Mouse (Mus musculus): ENCODE data around the gene Bsph1.
"Not testable (repeated sequence)": the region's sequence is repeated elsewhere in the genome, so short reads cannot be mapped to it uniquely, and the experiment has no call there.

Bsph1 gene

DNA sequence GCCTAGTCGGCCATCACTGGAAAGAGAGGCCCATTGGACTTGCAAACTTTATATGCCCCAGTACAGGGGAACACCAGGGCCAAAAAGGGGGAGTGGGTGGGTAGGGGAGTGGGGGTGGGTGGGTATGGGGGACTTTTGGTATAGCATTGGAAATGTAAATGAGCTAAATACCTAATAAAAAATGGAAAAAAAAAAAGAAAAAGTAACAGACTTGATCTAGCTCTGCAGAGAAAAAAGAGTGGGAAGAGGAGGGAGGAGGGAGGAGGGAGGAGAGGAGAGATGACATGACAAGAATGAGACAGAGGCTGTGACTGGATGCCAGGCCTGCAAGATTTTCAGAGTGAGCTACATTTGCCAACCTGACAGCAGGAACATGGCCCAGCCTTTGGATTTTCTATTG is at the start of gene Bsph1:
Bsph1 (plus strand) TSS at position 301 of the 400 bp plus-strand sequence.
- not testable (repeated sequence) for DNase-seq (ENCODE audit: low spot score)

- DNase-seq (ENCODE audit: low spot score), result no peak
Measured at GRCm38 (mm10) chr7:13511539-13511938, 60.9 kb downstream of the Bsph1 start.
